Comparison of ENCODE assay signal across 1 mouse cellular context in the genomic region with DNA sequence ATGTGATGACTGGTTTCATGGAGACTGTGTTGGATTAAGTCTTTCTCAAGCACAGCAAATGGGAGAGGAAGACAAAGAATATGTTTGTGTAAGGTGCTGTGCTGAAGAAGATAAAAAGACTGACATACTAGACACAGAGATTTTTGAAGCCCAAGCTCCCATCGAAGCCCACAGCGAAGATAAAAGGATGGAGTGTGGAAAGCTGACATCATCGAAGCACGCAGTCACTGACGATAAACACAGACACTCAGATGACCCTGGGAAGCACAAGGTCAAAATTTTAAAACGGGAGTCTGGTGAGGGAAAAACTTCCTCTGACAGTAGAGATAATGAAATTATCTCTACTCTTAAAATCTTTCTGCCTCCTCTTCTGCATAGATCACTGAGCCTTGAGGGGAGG. TPM values are rescaled to one million over a fixed set of nuclear protein-coding genes. Genes with fewer than 3 reads are reported as not detected.
"Had no signal": no experiment of that assay in that cellular context is flagged by ENCODE, and none has a peak within 500 bp of the region (broad histone marks: within the 10 kb centered on the region; RNA-seq: fewer than 3 reads in every experiment).

No protein-coding gene starts in this region.

RNA-seq across cellular contexts. Expression of a gene that starts 38.6 kb away (rescaled TPM):
- polyA plus RNA-seq: erythroblast, embryonic 14.5 days had no signal

RNA-seq across cellular contexts. Expression of a gene that starts 38.9 kb away (rescaled TPM):
- polyA plus RNA-seq: erythroblast, embryonic 14.5 days had no signal
